Mouse (Mus musculus): Measurements from ENCODE around the gene Pole4. TPM values are rescaled to one million over a fixed set of nuclear protein-coding genes. Genes with fewer than 3 reads are reported as not detected.
"Not testable (repeated sequence)": the region's sequence is repeated elsewhere in the genome, so short reads cannot be mapped to it uniquely, and the experiment has no call there.

Pole4 gene
- polyA plus RNA-seq, 1 experiment: 46.6 TPM

DNA sequence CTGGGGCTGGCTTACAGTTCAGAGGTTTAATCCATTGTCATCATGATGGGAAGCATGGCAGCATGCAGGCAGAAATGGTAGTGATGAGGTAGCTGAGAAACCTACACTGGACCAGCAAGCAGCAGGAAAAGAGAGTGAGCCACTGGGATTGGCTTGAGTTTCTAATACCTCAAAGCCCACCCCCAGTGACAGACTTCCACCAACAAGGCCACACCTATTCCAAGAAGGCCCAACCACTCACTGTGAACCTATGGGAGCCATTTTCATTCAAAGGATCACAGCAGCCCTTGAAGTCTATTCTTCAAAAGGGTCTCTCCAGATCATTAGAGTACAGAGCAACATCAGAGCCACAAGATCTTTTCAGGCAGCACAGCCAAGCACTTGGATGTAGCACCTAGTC, 38.7 kb downstream of the Pole4 start:
- TF ChIP-seq POLR2A (IDR thresholded peaks at IDR 0.05; ENCODE audit: borderline replicate concordance, extremely low read depth, insufficient read depth, insufficient read length, poor library complexity, severe bottlenecking) (no peak), CTCF (IDR thresholded peaks at IDR 0.05; ENCODE audit: borderline replicate concordance, extremely low read depth, insufficient read depth, insufficient read length) (no peak)
- no peak for DNase-seq (ENCODE audit: low read depth)

DNA sequence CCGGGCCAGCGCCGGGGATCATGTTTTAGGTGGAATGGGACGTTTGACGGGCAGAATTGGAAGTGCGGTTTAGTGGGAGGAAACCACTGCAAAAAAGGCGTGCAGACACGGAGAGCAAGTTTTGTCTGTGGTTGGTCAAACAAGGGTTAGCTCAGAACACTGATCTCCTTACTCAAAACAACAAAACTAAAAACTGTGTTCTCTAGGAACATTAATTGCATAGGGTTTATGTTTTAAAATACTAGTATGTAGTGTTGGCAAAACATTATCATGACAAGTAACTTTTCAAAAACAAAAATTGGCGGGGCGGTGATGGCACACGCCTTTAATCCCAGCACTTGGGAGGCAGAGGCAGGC, 52.0 kb downstream of the Pole4 start:
- no peak for DNase-seq (ENCODE audit: low read depth)
- TF ChIP-seq CTCF (IDR thresholded peaks at IDR 0.05; ENCODE audit: borderline replicate concordance, extremely low read depth, insufficient read depth, insufficient read length) (no peak), POLR2A (IDR thresholded peaks at IDR 0.05; ENCODE audit: borderline replicate concordance, extremely low read depth, insufficient read depth, insufficient read length, poor library complexity, severe bottlenecking) (no peak)

DNA sequence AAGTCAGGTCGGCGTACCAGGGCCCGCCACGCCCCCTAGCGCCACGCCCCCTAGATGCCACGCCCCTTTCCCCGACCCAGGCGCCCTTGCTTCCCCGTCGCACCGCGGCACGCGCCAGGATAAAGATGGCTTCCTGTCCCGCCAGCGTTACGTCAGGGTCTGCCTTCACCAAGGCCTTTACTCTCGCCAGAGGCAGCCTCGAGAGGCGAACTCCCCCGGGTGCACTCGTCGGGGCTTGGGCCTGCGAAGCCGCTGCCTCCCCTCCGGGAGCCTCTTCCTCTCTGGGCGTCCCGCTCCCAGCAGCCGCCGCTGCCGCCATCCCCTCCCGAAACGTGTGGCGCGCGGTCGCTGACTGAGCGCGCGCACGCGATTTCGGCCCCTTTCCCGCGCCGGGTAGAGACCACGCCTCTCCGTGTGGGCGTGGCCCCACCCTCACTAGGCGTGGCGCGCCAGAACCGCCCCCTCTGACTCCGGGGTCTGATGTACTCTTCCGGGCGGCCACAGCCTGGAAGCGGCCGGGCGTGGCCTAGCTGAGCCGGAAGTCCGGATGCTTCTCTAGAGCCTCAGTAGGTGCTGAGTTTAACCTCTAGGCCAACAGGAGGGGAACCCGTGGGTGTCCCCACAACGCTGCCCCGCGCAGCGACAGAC, 52.5 kb downstream of the Pole4 start:
- TF ChIP-seq POLR2A (IDR thresholded peaks at IDR 0.05; ENCODE audit: borderline replicate concordance, extremely low read depth, insufficient read depth, insufficient read length, poor library complexity, severe bottlenecking): peak; percentile 87
- no peak for TF ChIP-seq CTCF (IDR thresholded peaks at IDR 0.05; ENCODE audit: borderline replicate concordance, extremely low read depth, insufficient read depth, insufficient read length)
- DNase-seq (ENCODE audit: low read depth): peak; percentile 97

DNA sequence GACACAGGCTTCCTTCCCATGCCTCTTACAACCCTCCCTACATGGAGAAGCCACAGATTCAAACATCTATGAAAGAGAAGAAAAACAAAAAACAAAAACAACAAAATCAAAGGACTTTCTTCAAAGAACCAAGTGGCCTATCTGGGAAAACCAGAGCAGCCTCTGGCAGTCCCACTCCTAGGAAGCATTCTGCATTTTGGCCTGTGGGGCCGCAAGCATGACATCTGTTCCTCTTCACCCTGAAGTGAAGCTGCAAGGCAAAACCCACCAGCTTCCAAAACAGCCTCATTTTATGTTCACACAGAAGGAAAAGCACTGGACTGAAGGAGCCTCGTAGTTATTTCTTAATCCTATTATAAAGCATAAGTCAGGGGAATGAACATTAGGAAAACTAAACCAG, 56.1 kb downstream of the Pole4 start:
- DNase-seq (ENCODE audit: low read depth): no peak
- no peak for TF ChIP-seq POLR2A (IDR thresholded peaks at IDR 0.05; ENCODE audit: borderline replicate concordance, extremely low read depth, insufficient read depth, insufficient read length, poor library complexity, severe bottlenecking)
- TF ChIP-seq CTCF (IDR thresholded peaks at IDR 0.05; ENCODE audit: borderline replicate concordance, extremely low read depth, insufficient read depth, insufficient read length): no peak

DNA sequence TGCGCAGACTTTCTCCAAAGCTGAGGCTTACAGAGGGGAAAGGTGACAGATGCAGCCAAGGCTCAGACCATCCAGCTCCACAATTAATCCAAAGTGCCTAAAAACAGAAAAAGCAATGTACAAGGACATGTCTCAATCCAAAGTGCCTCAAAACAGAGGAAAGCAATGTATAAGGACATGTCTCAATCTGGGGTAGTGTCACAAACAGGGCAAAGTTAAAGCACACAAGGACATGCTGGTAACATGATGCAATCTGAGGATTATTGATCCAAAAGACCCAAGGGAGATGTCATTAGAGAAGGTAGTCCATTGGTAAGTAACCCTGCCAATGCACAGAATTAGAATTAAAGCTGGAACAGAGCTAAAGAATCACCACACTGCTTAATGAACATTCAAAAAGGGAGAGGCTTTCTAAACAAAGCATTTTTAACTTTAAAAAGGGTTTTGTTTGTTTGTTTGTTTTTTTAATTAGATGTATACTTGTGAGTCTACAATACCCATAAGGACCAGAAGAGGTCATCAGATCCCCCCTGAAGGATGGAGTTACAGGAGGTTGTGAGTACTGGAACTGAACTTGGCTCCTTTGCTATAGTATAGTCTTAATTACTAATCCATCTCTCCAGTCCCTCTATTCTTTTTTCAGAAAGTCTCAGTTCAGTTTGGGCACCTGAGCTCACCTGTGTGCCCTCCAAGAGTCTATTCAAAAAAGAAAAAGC, 57.1 kb downstream of the Pole4 start:
- DNase-seq (ENCODE audit: low read depth): no peak
- TF ChIP-seq CTCF (IDR thresholded peaks at IDR 0.05; ENCODE audit: borderline replicate concordance, extremely low read depth, insufficient read depth, insufficient read length) (no peak), POLR2A (IDR thresholded peaks at IDR 0.05; ENCODE audit: borderline replicate concordance, extremely low read depth, insufficient read depth, insufficient read length, poor library complexity, severe bottlenecking) (no peak)

DNA sequence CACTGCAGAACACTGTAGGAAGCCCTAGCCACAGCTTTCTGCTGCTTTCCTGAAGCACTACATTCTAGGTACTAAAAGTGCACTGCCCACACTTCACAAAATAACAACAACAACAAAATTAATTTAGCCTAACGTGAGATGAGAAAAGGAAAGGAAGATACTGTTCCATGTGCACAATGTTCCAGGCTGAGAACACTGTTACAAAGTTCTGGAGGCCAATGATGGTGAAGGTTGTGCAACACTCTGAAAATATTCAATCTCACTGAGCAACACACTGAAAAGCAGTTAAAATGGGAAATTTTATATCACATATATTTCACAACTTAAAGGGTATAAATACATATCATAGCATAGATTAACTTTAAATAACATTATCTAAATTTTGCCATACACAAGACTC, 58.2 kb downstream of the Pole4 start:
- DNase-seq (ENCODE audit: low read depth): no peak

DNA sequence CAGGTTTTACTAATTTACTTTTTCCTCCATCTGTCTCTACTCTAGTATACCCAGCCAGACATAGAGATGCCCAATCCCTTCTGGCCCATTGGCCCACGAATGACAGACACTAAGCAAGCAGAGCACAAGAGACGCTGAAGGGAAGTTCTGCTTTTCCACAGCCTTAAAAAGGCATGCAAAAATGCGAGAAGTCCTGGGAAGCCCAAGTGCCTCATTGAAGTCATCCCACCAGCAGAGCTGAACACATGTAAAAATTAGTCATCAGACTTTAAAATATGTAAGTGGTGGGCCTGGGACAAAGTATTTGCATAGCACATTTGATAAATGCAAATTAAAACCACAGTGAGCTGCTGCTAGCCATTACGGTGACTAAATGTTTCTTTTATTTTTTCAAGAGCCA, 65.1 kb downstream of the Pole4 start:
- no peak for DNase-seq (ENCODE audit: low read depth)
- TF ChIP-seq CTCF (IDR thresholded peaks at IDR 0.05; ENCODE audit: borderline replicate concordance, extremely low read depth, insufficient read depth, insufficient read length) (no peak), POLR2A (IDR thresholded peaks at IDR 0.05; ENCODE audit: borderline replicate concordance, extremely low read depth, insufficient read depth, insufficient read length, poor library complexity, severe bottlenecking) (no peak)

More for the DNA sequence above, 58.2 kb downstream of the Pole4 start:
- TF ChIP-seq CTCF (IDR thresholded peaks at IDR 0.05; ENCODE audit: borderline replicate concordance, extremely low read depth, insufficient read depth, insufficient read length) (no peak), POLR2A (IDR thresholded peaks at IDR 0.05; ENCODE audit: borderline replicate concordance, extremely low read depth, insufficient read depth, insufficient read length, poor library complexity, severe bottlenecking) (no peak)

DNA sequence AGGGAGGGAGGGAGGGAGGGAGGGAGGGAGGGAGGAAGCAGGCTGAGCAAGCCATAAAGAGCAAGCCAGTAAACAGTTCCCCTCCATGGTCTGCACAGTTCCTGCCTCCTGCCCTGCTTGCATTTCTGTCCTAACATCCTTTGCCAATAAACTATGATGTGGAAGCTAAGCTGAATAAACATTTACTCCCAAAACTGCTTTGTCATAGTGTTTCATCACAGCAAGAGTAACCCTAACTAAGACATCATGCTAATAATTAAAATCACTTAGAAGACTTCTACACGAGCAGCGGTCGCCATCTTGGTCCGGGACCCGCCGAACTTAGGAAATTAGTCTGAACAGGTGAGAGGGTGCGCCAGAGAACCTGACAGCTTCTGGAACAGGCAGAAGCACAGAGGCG, 79.8 kb downstream of the Pole4 start:
- DNase-seq (ENCODE audit: low read depth): not testable (repeated sequence)

DNA sequence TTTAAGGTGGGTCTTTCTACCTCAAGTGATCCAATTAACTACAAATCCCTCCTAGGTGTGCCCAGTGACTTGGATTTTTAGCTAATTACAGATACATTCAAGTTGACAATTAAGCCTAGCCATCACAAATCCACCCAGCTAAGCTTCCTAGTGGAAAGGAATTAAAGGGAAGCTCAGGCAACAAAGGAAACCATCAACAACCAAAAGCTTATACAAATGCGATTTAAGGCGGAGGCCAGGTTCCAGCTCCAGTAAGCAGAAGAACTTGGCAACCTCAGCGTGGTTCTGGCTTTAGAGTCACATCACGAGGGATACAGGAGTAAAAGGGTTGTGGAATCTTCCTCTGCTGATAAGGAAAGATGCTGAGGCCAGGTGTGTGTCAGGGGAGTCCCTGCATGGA, 92.0 kb downstream of the Pole4 start:
- peak; percentile 8 for DNase-seq (ENCODE audit: low read depth)
- TF ChIP-seq CTCF (IDR thresholded peaks at IDR 0.05; ENCODE audit: borderline replicate concordance, extremely low read depth, insufficient read depth, insufficient read length) (no peak), POLR2A (IDR thresholded peaks at IDR 0.05; ENCODE audit: borderline replicate concordance, extremely low read depth, insufficient read depth, insufficient read length, poor library complexity, severe bottlenecking) (no peak)

DNA sequence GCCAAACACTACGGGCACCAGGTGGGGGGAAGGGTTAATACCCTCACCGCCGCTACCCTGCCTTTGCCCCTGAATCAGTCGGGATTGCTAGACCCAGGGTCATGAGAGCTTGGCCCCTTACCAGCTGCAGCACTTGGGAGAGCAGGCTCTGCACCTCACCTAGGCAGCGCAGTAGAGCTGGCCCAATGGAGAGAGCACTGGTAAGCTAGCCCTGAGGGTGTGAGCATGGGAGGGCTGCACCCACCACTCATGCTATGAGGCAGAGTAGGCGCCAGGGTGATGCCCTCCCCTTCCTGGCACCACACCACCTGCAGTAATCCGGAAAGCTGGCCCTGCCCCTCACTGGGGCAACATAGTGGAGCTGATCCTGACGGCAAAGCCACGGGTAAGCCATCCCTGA, 94.1 kb downstream of the Pole4 start:
- no peak for DNase-seq (ENCODE audit: low read depth)
- no peak for TF ChIP-seq POLR2A (IDR thresholded peaks at IDR 0.05; ENCODE audit: borderline replicate concordance, extremely low read depth, insufficient read depth, insufficient read length, poor library complexity, severe bottlenecking)

DNA sequence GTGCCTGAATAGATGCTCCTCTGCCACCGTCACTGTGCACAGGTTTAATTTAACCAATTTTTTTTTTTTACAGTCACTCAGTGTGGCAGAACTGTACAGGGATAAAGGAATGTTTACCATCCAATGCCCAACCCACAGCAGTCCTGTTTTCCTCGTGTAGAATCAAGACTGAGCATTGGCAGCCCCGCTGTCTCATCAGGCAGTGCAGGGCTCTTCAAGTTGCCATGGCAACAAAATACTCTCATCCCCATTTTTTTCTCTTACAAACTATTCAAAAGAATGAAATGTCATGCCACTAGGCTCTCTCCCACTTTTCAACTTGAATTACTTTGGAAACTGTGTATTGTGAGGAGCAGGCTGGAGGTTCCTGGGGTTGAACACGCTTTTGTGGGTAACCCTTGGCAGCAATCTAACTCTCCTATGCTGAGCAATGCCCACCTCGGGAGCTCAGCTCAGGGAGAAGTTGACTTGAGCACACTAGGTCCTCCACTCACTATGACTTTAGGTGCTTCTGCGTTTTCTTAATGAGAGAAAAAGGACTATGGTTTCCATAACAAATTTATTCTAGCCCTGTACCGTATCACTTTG, 95.7 kb downstream of the Pole4 start:
- peak; percentile 82 for DNase-seq (ENCODE audit: low read depth)

DNA sequence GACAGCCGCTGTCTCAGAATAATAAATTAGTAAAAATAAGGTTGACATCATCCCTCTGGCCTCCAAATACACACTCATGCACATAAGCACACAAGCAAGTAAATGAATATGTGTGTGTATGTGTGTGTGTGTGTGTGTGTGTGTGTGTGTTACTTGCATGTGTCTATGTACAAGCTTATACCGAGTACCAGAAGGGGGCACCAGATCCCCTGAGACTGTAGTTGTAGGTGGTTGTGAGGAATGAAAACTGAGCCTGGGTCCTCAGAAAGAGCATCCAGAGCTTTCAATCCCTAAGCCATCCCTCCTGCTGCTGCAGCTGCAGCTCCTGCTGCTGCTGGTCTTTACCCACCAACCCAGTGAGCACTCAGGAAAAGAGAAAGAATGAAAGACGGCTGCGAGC, 96.4 kb downstream of the Pole4 start:
- no peak for TF ChIP-seq CTCF (IDR thresholded peaks at IDR 0.05; ENCODE audit: borderline replicate concordance, extremely low read depth, insufficient read depth, insufficient read length)
- TF ChIP-seq POLR2A (IDR thresholded peaks at IDR 0.05; ENCODE audit: borderline replicate concordance, extremely low read depth, insufficient read depth, insufficient read length, poor library complexity, severe bottlenecking): no peak
- DNase-seq (ENCODE audit: low read depth): no peak

More for the DNA sequence above, 95.7 kb downstream of the Pole4 start:
- no peak for TF ChIP-seq CTCF (IDR thresholded peaks at IDR 0.05; ENCODE audit: borderline replicate concordance, extremely low read depth, insufficient read depth, insufficient read length)
- no peak for TF ChIP-seq POLR2A (IDR thresholded peaks at IDR 0.05; ENCODE audit: borderline replicate concordance, extremely low read depth, insufficient read depth, insufficient read length, poor library complexity, severe bottlenecking)

All from brain, embryonic 14.5 days (tissue).